In genomic region chr7:63153239-63153638, GRCm38 (mm10) we compare ENCODE assay signal across 28 mouse cellular contexts. TPM values are rescaled to one million over a fixed set of nuclear protein-coding genes. Genes with fewer than 3 reads are reported as not detected.
"Had no signal": no experiment of that assay in that cellular context is flagged by ENCODE, and none has a peak within 500 bp of the region (broad histone marks: within the 10 kb centered on the region; RNA-seq: fewer than 3 reads in every experiment).

No protein-coding gene starts in this region.

- H3K9ac ChIP-seq: embryonic facial prominence, embryonic 12.5 days; embryonic facial prominence, embryonic 13.5 days; embryonic facial prominence, embryonic 15.5 days; forebrain, embryonic 13.5 days had no signal

- H3K4me1 ChIP-seq: embryonic facial prominence, embryonic 15.5 days; forebrain, embryonic 13.5 days; heart, embryonic 10.5 days had no signal

- H3K27me3 ChIP-seq: embryonic facial prominence, embryonic 12.5 days; embryonic facial prominence, embryonic 13.5 days; embryonic facial prominence, embryonic 15.5 days; forebrain, embryonic 13.5 days had no signal

- H3K27ac ChIP-seq: embryonic facial prominence, embryonic 10.5 days; embryonic facial prominence, embryonic 12.5 days; embryonic facial prominence, embryonic 13.5 days; embryonic facial prominence, embryonic 15.5 days; forebrain, embryonic 13.5 days; gastrocnemius, adult 2 months; heart, adult 2 months; heart, embryonic 10.5 days had no signal

- H3K9me3 ChIP-seq: embryonic facial prominence, embryonic 10.5 days; embryonic facial prominence, embryonic 12.5 days; embryonic facial prominence, embryonic 13.5 days; embryonic facial prominence, embryonic 15.5 days; forebrain, embryonic 13.5 days; heart, embryonic 10.5 days had no signal

- H3K36me3 ChIP-seq: embryonic facial prominence, embryonic 10.5 days; embryonic facial prominence, embryonic 12.5 days; embryonic facial prominence, embryonic 13.5 days; embryonic facial prominence, embryonic 15.5 days; heart, embryonic 10.5 days had no signal

- DNase-seq: cerebellum, adult 18-20 months; cerebellum, adult 2 months; cerebellum, adult 8-10 months; cerebellum, adult 9-10 months; cerebellum, adult 9-11 months; cerebellum, postnatal 10 days; cerebellum, postnatal 14 days; cerebellum, postnatal 25 days; cerebellum, postnatal 36 days; embryo, embryonic 11 days; gastrocnemius, adult 2 months; gastrocnemius, postnatal 10 days; gastrocnemius, postnatal 14 days; gastrocnemius, postnatal 25 days; gastrocnemius, postnatal 36 days; heart, adult 11 months; heart, adult 18-20 months; heart, adult 2 months had no signal

- ATAC-seq: forebrain, embryonic 13.5 days had no signal

- H3K4me2 ChIP-seq: embryonic facial prominence, embryonic 12.5 days; embryonic facial prominence, embryonic 13.5 days; embryonic facial prominence, embryonic 15.5 days; forebrain, embryonic 13.5 days; heart, embryonic 11.5 days had no signal

- H3K4me3 ChIP-seq: embryonic facial prominence, embryonic 10.5 days; embryonic facial prominence, embryonic 12.5 days; embryonic facial prominence, embryonic 13.5 days; embryonic facial prominence, embryonic 15.5 days; erythroblast, embryonic 14.5 days; forebrain, embryonic 13.5 days; gastrocnemius, adult 2 months; heart, adult 2 months; heart, embryonic 10.5 days had no signal

RNA-seq across cellular contexts. Expression of gene Chrna7, which starts 59.1 kb away (rescaled TPM):
- total RNA-seq: common myeloid progenitor, adult 5-6 weeks; granulocyte monocyte progenitor cell, adult 5-6 weeks; heart, adult 2 months had no signal
- polyA plus RNA-seq: erythroblast, embryonic 14.5 days had no signal
